Mouse (Mus musculus): ENCODE measurements around the gene Atp8a1. TPM values are rescaled to one million over a fixed set of nuclear protein-coding genes. Genes with fewer than 3 reads are reported as not detected.

The Atp8a1 gene
- polyA plus RNA-seq, 1 experiment from 2014 or later = 54.7 TPM

DNA sequence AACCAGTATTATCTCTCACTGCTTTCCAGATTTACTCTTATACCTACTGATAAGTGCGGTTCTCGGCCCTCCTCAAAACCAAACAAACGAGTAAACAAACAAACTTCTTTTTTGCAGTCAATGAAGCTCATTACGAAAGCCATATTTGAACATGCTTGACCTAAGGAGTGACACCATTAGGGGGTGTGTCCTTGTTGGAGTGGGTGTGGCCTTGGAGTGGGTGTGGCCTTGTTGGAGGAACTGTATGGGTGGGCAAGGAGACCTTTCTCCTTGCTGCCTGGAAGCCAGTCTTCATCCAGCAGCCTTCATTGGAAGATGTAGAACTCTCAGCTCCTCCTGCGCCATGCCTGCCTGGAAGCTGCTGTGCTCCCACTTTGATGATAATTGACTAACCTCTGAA, 13.4 kb downstream of the Atp8a1 start:
- H3K4me2 ChIP-seq (ENCODE audit: low read length) = no peak overlapping the region
- no peak overlapping the region for H3K4me3 ChIP-seq (replicated peaks; ENCODE audit: low read depth, low read length)
- ATAC-seq (ENCODE audit: low FRiP score, low TSS enrichment) (no peak), DNase-seq (no peak)
- H3K9ac ChIP-seq (replicated peaks; ENCODE audit: low read length) = no peak overlapping the region
- no peaks in the 10 kb centered on the region for H3K9me3 ChIP-seq (ENCODE audit: control insufficient read depth, low read length)
- H3K27ac ChIP-seq (replicated peaks; ENCODE audit: low read depth, low read length) = no peak overlapping the region
- H3K27me3 ChIP-seq (ENCODE audit: control insufficient read depth, insufficient read depth, low read length) = no peaks in the 10 kb centered on the region
- no peaks in the 10 kb centered on the region for H3K4me1 ChIP-seq (ENCODE audit: control insufficient read depth, insufficient read depth, low read length)
- 97% methylated on average over 5 of the region's 5 CpGs for WGBS
- no peaks in the 10 kb centered on the region; the same call in 1 of the 2 replicates for H3K36me3 ChIP-seq (ENCODE audit: control insufficient read depth, insufficient read depth, low read length)

DNA sequence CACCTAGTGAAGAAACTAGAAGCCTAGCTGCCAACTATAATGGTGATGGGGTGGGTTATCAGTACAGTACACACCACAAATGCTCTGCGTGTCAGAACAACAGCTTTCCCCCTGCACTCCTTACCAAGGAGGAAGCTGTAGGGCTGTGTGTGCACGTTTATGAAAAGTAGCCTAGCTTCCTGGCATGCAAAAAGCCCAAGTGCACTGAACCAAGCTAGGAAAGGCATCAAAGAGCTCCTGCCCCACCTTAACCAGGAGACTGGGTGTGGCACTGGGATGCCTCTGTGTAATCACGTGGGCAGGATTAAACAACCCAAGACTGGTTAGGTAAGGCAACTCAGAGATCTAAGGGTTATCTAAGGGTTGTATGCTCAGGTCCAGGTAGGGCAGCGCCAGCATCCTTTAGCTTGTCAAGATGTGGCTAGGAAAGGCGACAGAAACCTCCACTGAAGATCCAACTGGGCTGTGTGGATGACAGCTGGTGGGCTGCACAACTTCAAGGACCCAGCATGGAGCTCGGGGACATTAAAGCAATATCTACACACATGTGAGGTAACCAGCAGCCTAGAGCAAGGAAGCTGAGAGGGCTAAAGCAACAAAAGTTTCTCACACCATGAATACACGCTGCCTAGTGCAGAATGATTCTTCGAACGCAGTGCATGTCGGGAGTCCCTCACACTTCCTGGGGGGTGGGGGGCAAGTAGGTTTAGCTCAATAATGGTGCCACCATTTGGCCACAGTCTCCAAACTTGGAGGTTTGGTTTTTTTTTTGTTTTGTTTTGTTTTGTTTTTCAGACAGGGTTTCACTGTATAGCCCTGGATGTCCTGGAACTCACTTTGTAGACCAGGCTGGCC, 15.7 kb downstream of the Atp8a1 start:
- 84% methylated on average over 10 of the region's 10 CpGs for WGBS
- Histone ChIP-seq H3K4me3 (replicated peaks; ENCODE audit: low read depth, low read length) (no peak overlapping the region), H3K27me3 (ENCODE audit: control insufficient read depth, insufficient read depth, low read length) (no peaks in the 10 kb centered on the region)

DNA sequence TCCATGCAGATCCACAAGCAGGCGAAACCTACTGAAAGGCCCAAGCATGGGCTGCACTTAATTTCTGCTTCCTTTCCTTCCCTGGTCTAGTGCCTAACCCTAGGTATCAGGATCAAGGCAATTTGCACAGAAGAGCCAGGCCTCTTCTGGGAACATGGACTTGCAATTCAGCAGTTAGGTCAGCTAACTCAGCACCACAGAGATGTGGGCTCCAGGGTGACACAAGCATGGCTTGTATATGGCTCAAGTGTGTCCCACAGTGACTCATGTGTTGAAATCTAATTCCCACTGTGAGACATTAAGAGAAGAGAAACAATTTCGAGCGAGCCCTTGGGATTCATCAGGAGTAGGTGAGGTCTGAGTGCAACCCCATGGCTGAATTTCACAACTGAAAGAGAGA, 18.9 kb downstream of the Atp8a1 start:
- 90% methylated on average over 3 of the region's 3 CpGs for WGBS
- no peaks in the 10 kb centered on the region for H3K36me3 ChIP-seq (ENCODE audit: control insufficient read depth, insufficient read depth, low read length)

More for the DNA sequence above, 15.7 kb downstream of the Atp8a1 start:
- Histone ChIP-seq H3K4me2 (ENCODE audit: low read length) (no peak overlapping the region), H3K36me3 (ENCODE audit: control insufficient read depth, insufficient read depth, low read length) (no peaks in the 10 kb centered on the region), H3K27ac (replicated peaks; ENCODE audit: low read depth, low read length) (no peak overlapping the region), H3K4me1 (ENCODE audit: control insufficient read depth, insufficient read depth, low read length) (no peaks in the 10 kb centered on the region), H3K9me3 (ENCODE audit: control insufficient read depth, low read length) (no peaks in the 10 kb centered on the region), H3K9ac (replicated peaks; ENCODE audit: low read length) (no peak overlapping the region)
- ATAC-seq (ENCODE audit: low FRiP score, low TSS enrichment) = no peak
- DNase-seq = no peak

DNA sequence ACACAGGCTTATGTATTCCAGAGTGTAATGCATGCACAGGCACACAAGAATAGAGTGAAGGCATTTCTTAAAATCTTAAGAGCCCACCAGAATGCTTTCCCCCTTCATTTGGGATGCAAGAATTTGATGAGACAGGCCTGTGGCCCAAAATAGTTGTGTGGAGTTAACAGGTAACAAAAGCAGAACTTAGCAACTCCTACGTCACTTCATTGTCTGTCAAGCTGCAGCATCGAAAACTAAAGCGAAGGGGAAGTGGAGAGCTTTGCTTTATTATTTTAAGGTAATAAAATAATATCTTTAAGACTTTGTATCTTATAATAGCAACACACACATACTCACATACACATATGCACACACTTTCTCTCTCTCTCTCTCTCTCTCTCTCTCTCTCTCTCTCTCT, 20.3 kb downstream of the Atp8a1 start:
- no peak for ATAC-seq (ENCODE audit: low FRiP score, low TSS enrichment)
- H3K4me3 ChIP-seq (replicated peaks; ENCODE audit: low read depth, low read length) = no peak overlapping the region
- no peak overlapping the region for H3K27ac ChIP-seq (replicated peaks; ENCODE audit: low read depth, low read length)
- H3K4me1 ChIP-seq (ENCODE audit: control insufficient read depth, insufficient read depth, low read length) = peaks cover 4% of the 10 kb centered on the region; the same call in 1 of the 2 replicates
- no peak overlapping the region for H3K4me2 ChIP-seq (ENCODE audit: low read length)
- no peaks in the 10 kb centered on the region for H3K9me3 ChIP-seq (ENCODE audit: control insufficient read depth, low read length)
- H3K36me3 ChIP-seq (ENCODE audit: control insufficient read depth, insufficient read depth, low read length) = no peaks in the 10 kb centered on the region
- WGBS = 88% methylated on average over 3 of the region's 3 CpGs
- no peak overlapping the region for H3K9ac ChIP-seq (replicated peaks; ENCODE audit: low read length)
- no peak for DNase-seq
- no peaks in the 10 kb centered on the region for H3K27me3 ChIP-seq (ENCODE audit: control insufficient read depth, insufficient read depth, low read length)

More for the DNA sequence above, 18.9 kb downstream of the Atp8a1 start:
- DNase-seq (no peak), ATAC-seq (ENCODE audit: low FRiP score, low TSS enrichment) (no peak)
- Histone ChIP-seq H3K4me3 (replicated peaks; ENCODE audit: low read depth, low read length) (no peak overlapping the region), H3K27me3 (ENCODE audit: control insufficient read depth, insufficient read depth, low read length) (no peaks in the 10 kb centered on the region), H3K4me2 (ENCODE audit: low read length) (no peak overlapping the region), H3K4me1 (ENCODE audit: control insufficient read depth, insufficient read depth, low read length) (no peaks in the 10 kb centered on the region), H3K9me3 (ENCODE audit: control insufficient read depth, low read length) (no peaks in the 10 kb centered on the region), H3K27ac (replicated peaks; ENCODE audit: low read depth, low read length) (no peak overlapping the region), H3K9ac (replicated peaks; ENCODE audit: low read length) (no peak overlapping the region)

DNA sequence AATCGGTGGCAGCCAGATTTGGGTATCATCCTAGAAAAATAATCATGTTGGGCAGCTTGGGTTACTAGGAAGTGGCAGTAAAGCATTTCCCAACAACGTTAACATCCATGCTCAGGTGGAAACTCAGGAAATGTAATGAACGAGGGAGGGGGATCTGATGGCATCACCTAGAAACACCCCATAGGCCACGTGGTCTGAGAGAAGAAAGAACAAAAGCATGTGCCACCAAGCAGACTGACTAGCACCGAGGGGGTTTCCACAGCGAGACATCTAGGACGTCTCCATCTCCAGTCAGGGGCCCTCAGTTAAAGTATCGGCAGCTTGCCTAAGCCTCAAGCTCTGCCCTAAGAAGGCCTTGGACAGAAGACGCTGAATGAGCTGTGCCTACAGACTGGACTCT, 21.0 kb downstream of the Atp8a1 start:
- H3K27me3 ChIP-seq (ENCODE audit: control insufficient read depth, insufficient read depth, low read length) = no peaks in the 10 kb centered on the region
- no peaks in the 10 kb centered on the region for H3K9me3 ChIP-seq (ENCODE audit: control insufficient read depth, low read length)
- no peak overlapping the region for H3K27ac ChIP-seq (replicated peaks; ENCODE audit: low read depth, low read length)
- H3K36me3 ChIP-seq (ENCODE audit: control insufficient read depth, insufficient read depth, low read length) = no peaks in the 10 kb centered on the region
- ATAC-seq (ENCODE audit: low FRiP score, low TSS enrichment) = no peak
- H3K4me1 ChIP-seq (ENCODE audit: control insufficient read depth, insufficient read depth, low read length) = peaks cover 4% of the 10 kb centered on the region; the same call in 1 of the 2 replicates
- no peak for DNase-seq
- H3K4me3 ChIP-seq (replicated peaks; ENCODE audit: low read depth, low read length) = no peak overlapping the region
- no peak overlapping the region for H3K9ac ChIP-seq (replicated peaks; ENCODE audit: low read length)
- no peak overlapping the region for H3K4me2 ChIP-seq (ENCODE audit: low read length)
- WGBS = 76% methylated on average over 9 of the region's 9 CpGs

DNA sequence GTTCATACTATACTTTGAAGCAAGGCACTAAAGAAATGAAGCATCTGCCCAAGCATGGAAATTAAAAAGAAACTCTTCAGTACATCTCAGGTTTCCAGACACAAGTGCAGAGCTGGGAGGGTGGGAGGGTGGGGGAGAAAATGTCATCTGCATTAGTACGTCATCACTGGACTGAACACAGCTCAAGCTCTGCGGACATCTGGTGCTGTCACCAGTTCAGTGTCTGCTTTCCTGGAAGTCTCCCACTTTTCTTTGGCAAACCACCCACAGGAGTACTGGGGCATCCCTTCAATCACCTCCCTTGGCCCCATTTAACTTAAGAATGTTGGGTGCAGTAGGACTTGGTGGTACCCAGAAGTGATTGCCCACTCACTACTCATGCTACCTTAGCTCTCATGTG, 22.6 kb downstream of the Atp8a1 start:
- DNase-seq = no peak

DNA sequence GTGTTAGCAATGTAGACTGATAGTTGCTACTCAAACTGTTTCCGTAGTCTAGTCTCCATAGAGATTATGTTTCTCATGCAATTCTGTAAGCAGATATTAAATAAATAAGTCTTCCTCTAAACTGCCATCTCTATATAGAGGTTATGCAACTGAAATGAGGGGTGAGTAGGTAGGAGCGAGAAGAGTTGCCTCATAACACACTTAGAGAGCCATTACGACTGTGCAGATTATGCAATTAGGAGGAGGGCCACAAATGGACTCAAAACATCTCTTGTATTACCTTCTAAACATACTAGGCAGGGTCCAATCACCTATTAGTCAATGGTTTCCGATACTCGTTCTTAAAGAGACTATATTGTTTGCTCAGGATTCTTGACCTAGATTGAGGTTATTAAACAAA, 23.5 kb downstream of the Atp8a1 start:
- DNase-seq (no peak), ATAC-seq (ENCODE audit: low FRiP score, low TSS enrichment) (no peak)
- Histone ChIP-seq H3K9me3 (ENCODE audit: control insufficient read depth, low read length) (no peaks in the 10 kb centered on the region), H3K4me2 (ENCODE audit: low read length) (no peak overlapping the region), H3K4me1 (ENCODE audit: control insufficient read depth, insufficient read depth, low read length) (peaks cover 4% of the 10 kb centered on the region; the same call in 1 of the 2 replicates), H3K27me3 (ENCODE audit: control insufficient read depth, insufficient read depth, low read length) (no peaks in the 10 kb centered on the region), H3K36me3 (ENCODE audit: control insufficient read depth, insufficient read depth, low read length) (no peaks in the 10 kb centered on the region), H3K27ac (replicated peaks; ENCODE audit: low read depth, low read length) (no peak overlapping the region), H3K9ac (replicated peaks; ENCODE audit: low read length) (no peak overlapping the region), H3K4me3 (replicated peaks; ENCODE audit: low read depth, low read length) (no peak overlapping the region)
- WGBS = 91% methylated on average over 5 of the region's 5 CpGs

More for the DNA sequence above, 22.6 kb downstream of the Atp8a1 start:
- no peak overlapping the region for H3K9ac ChIP-seq (replicated peaks; ENCODE audit: low read length)
- H3K4me1 ChIP-seq (ENCODE audit: control insufficient read depth, insufficient read depth, low read length) = peaks cover 4% of the 10 kb centered on the region; the same call in 1 of the 2 replicates
- H3K9me3 ChIP-seq (ENCODE audit: control insufficient read depth, low read length) = no peaks in the 10 kb centered on the region
- WGBS = 87% methylated on average over 2 of the region's 2 CpGs
- H3K4me3 ChIP-seq (replicated peaks; ENCODE audit: low read depth, low read length) = no peak overlapping the region
- no peak overlapping the region for H3K4me2 ChIP-seq (ENCODE audit: low read length)
- no peaks in the 10 kb centered on the region for H3K27me3 ChIP-seq (ENCODE audit: control insufficient read depth, insufficient read depth, low read length)
- no peak overlapping the region for H3K27ac ChIP-seq (replicated peaks; ENCODE audit: low read depth, low read length)
- no peak for ATAC-seq (ENCODE audit: low FRiP score, low TSS enrichment)
- H3K36me3 ChIP-seq (ENCODE audit: control insufficient read depth, insufficient read depth, low read length) = no peaks in the 10 kb centered on the region

DNA sequence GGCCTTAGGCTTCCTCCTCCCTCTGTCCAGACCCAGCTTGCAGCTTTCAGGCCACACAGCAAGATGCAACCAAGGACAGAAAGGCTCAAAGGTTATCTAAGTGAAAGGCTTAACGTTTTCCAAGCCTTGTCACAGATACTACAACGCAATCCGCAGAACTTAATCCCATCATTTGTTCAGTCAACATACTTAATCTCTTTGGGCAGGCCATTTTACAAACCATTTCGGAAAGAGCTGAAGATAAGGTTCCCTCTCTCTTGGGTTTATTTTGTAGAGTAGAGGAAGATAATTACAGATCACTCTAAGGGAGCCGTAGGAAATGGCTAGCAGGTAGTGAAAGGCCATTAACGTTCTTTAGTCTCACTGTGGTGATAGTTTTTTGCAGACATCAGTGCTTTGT, 24.6 kb downstream of the Atp8a1 start:
- Histone ChIP-seq H3K27ac (replicated peaks; ENCODE audit: low read depth, low read length) (no peak overlapping the region), H3K9ac (replicated peaks; ENCODE audit: low read length) (no peak overlapping the region), H3K4me2 (ENCODE audit: low read length) (no peak overlapping the region), H3K36me3 (ENCODE audit: control insufficient read depth, insufficient read depth, low read length) (no peaks in the 10 kb centered on the region), H3K4me3 (replicated peaks; ENCODE audit: low read depth, low read length) (no peak overlapping the region), H3K4me1 (ENCODE audit: control insufficient read depth, insufficient read depth, low read length) (peaks cover 4% of the 10 kb centered on the region; the same call in 1 of the 2 replicates), H3K9me3 (ENCODE audit: control insufficient read depth, low read length) (no peaks in the 10 kb centered on the region), H3K27me3 (ENCODE audit: control insufficient read depth, insufficient read depth, low read length) (no peaks in the 10 kb centered on the region)
- no peak for ATAC-seq (ENCODE audit: low FRiP score, low TSS enrichment)
- no peak for DNase-seq
- 60% methylated on average over 6 of the region's 6 CpGs for WGBS

DNA sequence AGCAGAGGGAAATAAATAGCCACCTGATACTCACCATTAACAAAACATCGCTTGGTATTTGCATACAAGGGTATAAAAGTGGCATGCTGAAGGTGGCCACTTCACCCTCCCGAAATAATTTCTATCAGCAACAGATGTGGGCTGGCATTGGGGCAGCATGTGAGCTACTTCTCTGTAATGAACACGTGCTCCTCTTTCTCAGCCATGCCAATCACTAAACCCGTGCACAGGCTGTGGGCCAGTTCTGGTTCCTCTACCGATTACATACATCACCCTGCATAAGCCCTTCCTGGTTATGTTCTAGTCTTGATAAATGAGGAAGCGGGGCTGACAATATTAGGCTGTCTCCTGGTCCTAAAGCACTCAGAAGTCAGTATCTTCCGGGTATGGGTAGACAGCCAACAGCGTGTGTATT, 25.2 kb downstream of the Atp8a1 start:
- Histone ChIP-seq H3K27me3 (ENCODE audit: control insufficient read depth, insufficient read depth, low read length) (no peaks in the 10 kb centered on the region), H3K36me3 (ENCODE audit: control insufficient read depth, insufficient read depth, low read length) (no peaks in the 10 kb centered on the region), H3K9ac (replicated peaks; ENCODE audit: low read length) (no peak overlapping the region), H3K27ac (replicated peaks; ENCODE audit: low read depth, low read length) (no peak overlapping the region), H3K9me3 (ENCODE audit: control insufficient read depth, low read length) (no peaks in the 10 kb centered on the region), H3K4me2 (ENCODE audit: low read length) (no peak overlapping the region), H3K4me1 (ENCODE audit: control insufficient read depth, insufficient read depth, low read length) (peaks cover 4% of the 10 kb centered on the region; the same call in 1 of the 2 replicates), H3K4me3 (replicated peaks; ENCODE audit: low read depth, low read length) (no peak overlapping the region)
- 90% methylated on average over 8 of the region's 8 CpGs for WGBS
- no peak for DNase-seq
- ATAC-seq (ENCODE audit: low FRiP score, low TSS enrichment) = no peak
